Mouse (Mus musculus) ES-E14 (cell line): Measurements from ENCODE around the gene Cd47. TPM values are rescaled to one million over a fixed set of nuclear protein-coding genes. Genes with fewer than 3 reads are reported as not detected.

ENCODE experiments used
- DNase-seq: peaks from one replicate; pipeline ENCODE4 v3.0.0-alpha.2; 2013; ENCODE audit warnings: low read depth, low spot score
- H3K27ac ChIP-seq: 2 replicates; pipeline ENCODE4 v1.5.1; 2012; ENCODE audit warnings: low read depth, mild to moderate bottlenecking, low read length, moderate library complexity, mixed read lengths; ENCODE audit not compliant: poor library complexity, insufficient read depth, severe bottlenecking
- H3K36me3 ChIP-seq: 2 replicates; pipeline ENCODE4 v1.6.1; 2012; ENCODE audit warnings: mild to moderate bottlenecking, low read length, moderate library complexity, mixed read lengths; ENCODE audit not compliant: control insufficient read depth, poor library complexity, insufficient read depth, severe bottlenecking
- H3K4me1 ChIP-seq, 2 experiments: fragments of 150-350 bp in 1 of 2; sonication (generic) in 1 of 2; 2 replicates each; pipeline ENCODE4 v1.6.1; 2012; ENCODE audit warnings: low read length in 2 of 2, mild to moderate bottlenecking in 1 of 2, mixed read lengths in 1 of 2; ENCODE audit not compliant: control insufficient read depth in 2 of 2, insufficient read depth in 2 of 2, poor library complexity in 1 of 2
- H3K4me3 ChIP-seq, 2 experiments: fragments of 150-350 bp in 1 of 2; sonication (generic) in 1 of 2; 2 replicates each; pipeline ENCODE4 v1.5.1; 2012; ENCODE audit warnings: low read length in 2 of 2, low read depth in 1 of 2, mild to moderate bottlenecking in 1 of 2, mixed read lengths in 1 of 2; ENCODE audit not compliant: insufficient read depth in 1 of 2, poor library complexity in 1 of 2, severe bottlenecking in 1 of 2
- H3K9ac ChIP-seq: 2 replicates; pipeline ENCODE4 v1.6.1; 2012; ENCODE audit warnings: low read depth, mild to moderate bottlenecking, low read length, mixed read lengths; ENCODE audit not compliant: poor library complexity, insufficient read depth, severe bottlenecking
- H3K9me3 ChIP-seq: fragments of 150-350 bp; sonication (generic); 2 replicates; pipeline ENCODE4 v1.6.1; 2012; ENCODE audit warnings: low read depth, mild to moderate bottlenecking, low read length; ENCODE audit not compliant: control insufficient read depth, insufficient read depth
- CHD2 ChIP-seq: IDR thresholded peaks from 2 replicates; pipeline ENCODE4 v1.6.1; 2014; ENCODE audit warnings: mild to moderate bottlenecking, low read depth, low read length, inconsistent platforms
- HCFC1 ChIP-seq: IDR thresholded peaks from 2 replicates; pipeline ENCODE4 v1.6.1; 2012; ENCODE audit warnings: low read length, inconsistent platforms, borderline replicate concordance; ENCODE audit not compliant: insufficient read depth
- MAFK ChIP-seq: IDR thresholded peaks from 2 replicates; pipeline ENCODE4 v1.6.1; 2014; ENCODE audit warnings: mild to moderate bottlenecking, low read depth, low read length, inconsistent platforms; ENCODE audit not compliant: insufficient read depth
- ZC3H11A ChIP-seq: IDR thresholded peaks from 2 replicates; pipeline ENCODE4 v1.6.1; 2012; ENCODE audit warnings: low read depth, mild to moderate bottlenecking, inconsistent platforms, low read length, borderline replicate concordance
- ZNF384 ChIP-seq: IDR thresholded peaks from 2 replicates; pipeline ENCODE4 v1.6.1; 2012; ENCODE audit warnings: low read depth, low read length, inconsistent platforms
- in situ Hi-C, 2 experiments: fragments of 600-800 bp; cut with MboI; formaldehyde crosslinking; loops; one replicate each; pipeline ENCODE4 v1.15.1; 2025; ENCODE audit warnings: low sequenced_read_pairs in 2 of 2, inconsistent platforms in 1 of 2; ENCODE audit not compliant: unreplicated experiment in 2 of 2
- total RNA-seq: library from RNA; depleted of rRNA; stranded (reverse); fragments of 300-350 nt; gene quantifications from 2 replicates; pipeline ENCODE4 v1.2.3, GENCODE M21; 2012

The Cd47 gene
- total RNA-seq, 1 experiment: 16.0 TPM

DNA sequence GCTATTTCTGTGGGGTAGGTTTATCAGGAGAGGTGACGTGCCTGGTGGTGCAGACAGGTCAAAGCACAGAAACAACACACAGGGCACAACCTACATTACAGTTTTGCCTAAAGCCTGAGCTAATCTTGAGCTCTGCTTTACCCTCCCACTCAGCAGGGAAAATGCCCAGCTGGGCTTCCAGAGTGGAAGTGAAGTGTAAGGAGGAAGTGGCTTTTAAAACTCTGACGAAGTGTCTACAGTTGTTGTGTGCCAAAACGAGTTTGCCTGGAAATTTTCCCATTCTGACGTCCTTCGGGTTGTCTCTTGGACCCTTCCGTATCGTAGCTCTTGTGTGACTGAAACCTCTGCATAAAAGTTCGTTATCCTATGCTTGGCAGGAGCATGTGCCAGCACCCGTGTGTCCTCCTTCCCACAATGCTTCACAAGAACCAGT, 7.9 kb upstream of the Cd47 start:
- no peaks in the 10 kb centered on the region for H3K9me3 ChIP-seq
- no peak for DNase-seq
- H3K4me1 ChIP-seq: peaks cover 0 to 5% of the 10 kb centered on the region in 2 experiments; a peak in 1 of 4 replicates
- H3K27ac ChIP-seq: no peak overlapping the region
- TF ChIP-seq CHD2: no peak
- TF ChIP-seq ZC3H11A: no peak
- no peak for TF ChIP-seq HCFC1
- no peak for TF ChIP-seq MAFK
- TF ChIP-seq ZNF384: no peak
- H3K9ac ChIP-seq: no peak overlapping the region
- in situ Hi-C loops: no loop called here
- H3K36me3 ChIP-seq: no peaks in the 10 kb centered on the region
- H3K4me3 ChIP-seq: no peak overlapping the region

DNA sequence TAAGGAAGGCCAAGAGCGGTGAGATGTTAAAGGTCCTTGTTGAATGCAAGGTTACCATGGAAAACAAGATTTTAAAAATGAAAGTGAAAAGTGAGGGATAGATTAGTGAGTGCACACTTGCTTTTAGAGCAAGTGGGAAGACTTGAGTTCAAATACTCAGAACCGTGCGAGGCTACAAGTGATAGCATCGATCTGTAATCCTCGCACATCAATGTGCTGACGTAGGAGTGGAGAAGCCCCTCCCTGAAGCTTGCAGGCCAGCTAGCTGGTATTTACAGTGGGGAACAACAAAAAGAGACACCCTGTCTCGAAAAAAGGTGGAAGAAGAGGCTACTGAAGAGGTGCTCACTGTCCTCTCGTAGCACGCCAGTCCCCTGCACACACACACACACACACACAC, 6.7 kb upstream of the Cd47 start:
- no peak overlapping the region for H3K9ac ChIP-seq
- no peak for DNase-seq
- in situ Hi-C loops: no loop called here
- TF ChIP-seq ZNF384 (no peak), MAFK (no peak), HCFC1 (no peak), CHD2 (no peak), ZC3H11A (no peak)
- H3K4me3 ChIP-seq: no peak overlapping the region
- H3K9me3 ChIP-seq: no peaks in the 10 kb centered on the region
- H3K27ac ChIP-seq: no peak overlapping the region
- H3K4me1 ChIP-seq: peaks cover 0 to 5% of the 10 kb centered on the region in 2 experiments; a peak in 1 of 4 replicates
- no peaks in the 10 kb centered on the region for H3K36me3 ChIP-seq

DNA sequence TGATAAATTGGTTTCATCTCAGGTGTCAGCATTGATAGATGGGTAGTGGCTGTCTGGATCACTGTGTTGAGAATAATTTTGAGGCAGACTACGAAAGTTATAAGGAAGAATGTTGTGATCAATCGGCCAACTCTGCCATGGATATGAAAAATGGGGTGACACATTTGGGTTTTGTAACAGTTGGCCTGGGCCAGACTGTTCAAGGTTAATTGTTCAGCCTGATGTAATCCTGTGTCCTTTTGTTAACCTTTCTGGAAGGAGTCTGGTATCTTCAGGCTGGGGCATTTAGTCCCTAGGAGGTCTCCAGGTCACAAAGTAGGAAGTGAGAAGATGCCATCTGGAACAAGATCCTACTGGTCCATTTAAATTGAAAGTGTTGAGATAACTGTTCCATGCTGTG, 4.1 kb upstream of the Cd47 start:
- Histone ChIP-seq H3K9me3 (no peaks in the 10 kb centered on the region), H3K4me3 (no peak overlapping the region), H3K4me1 (peaks cover 0 to 4% of the 10 kb centered on the region in 2 experiments; a peak in 1 of 4 replicates), H3K9ac (no peak overlapping the region), H3K27ac (no peak overlapping the region), H3K36me3 (no peaks in the 10 kb centered on the region)
- no peak for DNase-seq
- in situ Hi-C loops: no loop called here
- TF ChIP-seq HCFC1: no peak
- TF ChIP-seq ZC3H11A: no peak
- no peak for TF ChIP-seq CHD2
- no peak for TF ChIP-seq ZNF384

DNA sequence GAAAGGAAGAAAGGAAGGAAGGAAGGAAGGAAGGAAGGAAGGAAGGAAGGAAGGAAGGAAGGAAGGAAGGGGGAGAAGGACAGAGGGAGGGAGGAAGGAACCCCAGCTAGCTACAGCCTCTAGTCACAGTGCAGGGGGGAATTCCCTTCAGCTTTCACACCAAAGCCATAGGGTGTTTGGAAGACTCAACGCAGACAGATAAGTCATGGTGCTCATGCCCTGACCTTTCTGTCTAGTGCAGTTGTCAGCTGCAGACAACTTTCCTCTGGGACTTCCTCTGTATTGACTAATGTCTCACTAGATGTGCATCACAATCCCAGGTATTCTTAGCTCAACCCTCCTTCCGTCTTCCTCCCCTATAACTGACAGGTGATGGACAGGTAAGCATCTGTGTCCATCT, 3.4 kb upstream of the Cd47 start:
- Histone ChIP-seq H3K4me1 (peaks cover 0 to 4% of the 10 kb centered on the region in 2 experiments; a peak in 1 of 4 replicates), H3K27ac (no peak overlapping the region), H3K36me3 (no peaks in the 10 kb centered on the region), H3K4me3 (no peak overlapping the region), H3K9ac (no peak overlapping the region), H3K9me3 (no peaks in the 10 kb centered on the region)
- TF ChIP-seq HCFC1: no peak
- DNase-seq: no peak
- in situ Hi-C loops: no loop called here

DNA sequence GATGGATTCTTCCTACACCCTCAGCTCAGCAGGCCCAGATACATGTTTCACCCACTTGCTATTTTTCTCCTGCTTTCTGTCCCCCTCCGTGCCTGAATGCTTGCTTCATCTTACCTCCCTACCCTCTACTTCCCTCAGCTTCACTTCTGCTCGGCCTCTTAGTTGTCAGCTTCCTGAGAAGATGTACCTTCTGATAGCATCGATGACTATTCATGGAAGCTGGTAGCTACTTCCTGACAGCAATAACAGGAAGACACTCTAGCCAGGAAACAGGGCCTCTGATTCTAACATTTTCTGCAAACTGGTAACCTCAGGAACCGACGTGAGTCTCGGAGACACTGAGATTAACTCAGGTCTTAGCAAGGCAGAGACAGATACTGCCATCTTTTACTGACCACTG, 1.5 kb upstream of the Cd47 start:
- DNase-seq: no peak
- Histone ChIP-seq H3K4me1 (peaks cover 4 to 5% of the 10 kb centered on the region in 2 experiments; a peak in 1 of 4 replicates), H3K9me3 (no peaks in the 10 kb centered on the region), H3K27ac (no peak overlapping the region), H3K36me3 (no peaks in the 10 kb centered on the region), H3K9ac (no peak overlapping the region), H3K4me3 (no peak overlapping the region)
- in situ Hi-C loops: no loop called here
- TF ChIP-seq HCFC1 (no peak), ZNF384 (no peak), MAFK (no peak), ZC3H11A (no peak), CHD2 (no peak)
